Mouse (Mus musculus) E14TG2a.4 (cell line): ENCODE measurements around the gene Amh.

Experiments used
- CTCF ChIP-seq: conservative IDR thresholded peaks from 2 replicates; pipeline ENCODE4 v1.5.1; 2014; ENCODE audit warnings: low read length
- POU5F1 ChIP-seq: IDR thresholded peaks from 2 replicates; pipeline ENCODE4 v1.6.1; 2014; ENCODE audit warnings: low read length, borderline replicate concordance

DNA sequence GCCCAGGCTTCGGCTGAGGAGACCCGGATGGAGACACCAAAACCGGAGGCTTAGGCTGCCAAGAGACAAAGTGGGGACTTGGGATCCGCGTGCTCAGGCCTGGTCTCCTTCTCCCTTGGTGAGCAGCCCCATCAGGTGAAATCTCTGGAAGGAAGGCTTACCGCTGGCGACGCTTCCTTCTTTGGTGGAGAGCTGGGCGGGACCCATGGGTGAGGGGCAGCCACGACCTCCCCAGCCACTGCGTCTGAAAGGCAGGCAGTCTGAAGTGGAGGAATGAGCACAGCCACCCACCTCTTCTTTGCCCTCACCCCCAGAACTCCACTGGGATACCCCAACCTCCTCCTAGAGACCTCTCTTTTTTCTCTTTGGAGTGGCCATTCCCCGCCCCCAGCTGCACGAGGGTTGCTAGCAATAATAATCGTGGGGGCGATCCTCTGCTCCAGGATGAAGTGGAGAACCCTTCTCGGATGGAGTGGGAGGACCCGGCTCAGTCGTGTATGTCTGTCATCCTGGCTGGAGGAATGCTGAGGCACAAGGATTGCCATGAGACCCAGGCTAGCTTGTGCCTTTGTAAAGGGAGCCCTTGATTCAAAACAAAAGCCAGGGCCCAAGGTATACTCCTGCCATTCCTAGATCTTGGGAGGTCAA lies 4.1 kb downstream of the Amh start:
- TF ChIP-seq POU5F1, result no peak
- TF ChIP-seq CTCF, result no peak
